Mouse (Mus musculus) yolk sac, embryonic 10.5 days (tissue): ENCODE data around the gene Ptprn.
A peak's percentile ranks its signal among the peaks of the same experiment; 100 is the strongest.

Experiments
- DNase-seq: peaks from one replicate; pipeline ENCODE4 v3.0.0-alpha.2; 2017; ENCODE audit warnings: low spot score

Ptprn gene

GRCm38 (mm10) chr1:75264091-75264880 is at the start of gene Ptprn:
Gene Ptprn (minus strand): TSS chr1:75264502.
- no peak for DNase-seq

- DNase-seq: no peak
Observed at GRCm38 (mm10) chr1:75311694-75312093, 47.4 kb upstream of the Ptprn start.

GRCm38 (mm10) chr1:75304662-75305061 is 40.4 kb upstream of the Ptprn start:
- DNase-seq: no peak

GRCm38 (mm10) chr1:75294294-75294693 is 30.0 kb upstream of the Ptprn start:
- DNase-seq: no peak

GRCm38 (mm10) chr1:75293331-75293701 is 29.0 kb upstream of the Ptprn start:
- DNase-seq: no peak

GRCm38 (mm10) chr1:75292476-75293330 is 28.4 kb upstream of the Ptprn start:
- DNase-seq: peak; percentile 58

- no peak for DNase-seq
Observed at GRCm38 (mm10) chr1:75291321-75291720, 27.0 kb upstream of the Ptprn start.

- no peak for DNase-seq
Observed at GRCm38 (mm10) chr1:75290582-75290981, 26.3 kb upstream of the Ptprn start.

- no peak for DNase-seq
Observed at GRCm38 (mm10) chr1:75289888-75290431, 25.7 kb upstream of the Ptprn start.

- peak; percentile 39 for DNase-seq
Observed at GRCm38 (mm10) chr1:75289376-75289775, 25.1 kb upstream of the Ptprn start.

GRCm38 (mm10) chr1:75284911-75285310 is 20.6 kb upstream of the Ptprn start:
- no peak for DNase-seq

GRCm38 (mm10) chr1:75283017-75283416 is 18.7 kb upstream of the Ptprn start:
- no peak for DNase-seq

GRCm38 (mm10) chr1:75278228-75278627 is 13.9 kb upstream of the Ptprn start, which contains the start of gene Resp18:
Gene Resp18 (minus strand): TSS chr1:75278415.
- DNase-seq: no peak

GRCm38 (mm10) chr1:75277195-75278188 is 13.2 kb upstream of the Ptprn start:
- peak; percentile 40 for DNase-seq

GRCm38 (mm10) chr1:75262969-75263951 is 1.0 kb downstream of the Ptprn start:
- peak; percentile 65 for DNase-seq

GRCm38 (mm10) chr1:75261278-75261677 is 3.0 kb downstream of the Ptprn start:
- DNase-seq: no peak

- no peak for DNase-seq
Observed at GRCm38 (mm10) chr1:75255516-75256046, 8.7 kb downstream of the Ptprn start.

- DNase-seq: no peak
Observed at GRCm38 (mm10) chr1:75254625-75255013, 9.7 kb downstream of the Ptprn start.

- peak; percentile 50 for DNase-seq
Observed at GRCm38 (mm10) chr1:75253849-75254624, 10.3 kb downstream of the Ptprn start.
